Mouse (Mus musculus) adrenal gland, postnatal 14 days (tissue): ENCODE results near the gene Cbl. TPM values are rescaled to one million over a fixed set of nuclear protein-coding genes. Genes with fewer than 3 reads are reported as not detected.

Experiments used
- DNase-seq: peaks from one replicate; pipeline ENCODE4 v3.0.0; 2021; ENCODE audit warnings: mixed read lengths
- long read RNA-seq, 2 experiments: library from polyadenylated mRNA; stranded (forward); transcript quantifications; one replicate each; pipeline ENCODE4 v2.0.0; 2021
- total RNA-seq: library from RNA; stranded (reverse); gene quantifications from 2 replicates; pipeline ENCODE4 v1.2.3, GENCODE M21; 2021

The Cbl gene
- 33.1 and 34.4 TPM in 2 replicates for total RNA-seq
- long read RNA-seq, experiment 1, full-length matches to known transcripts = 1 of 6 reads
- long read RNA-seq, experiment 1, partial matches to known transcripts = 3 of 6 reads
- long read RNA-seq, experiment 1, other reads (novel, unspliced or antisense) = 2 of 6 reads
- long read RNA-seq, experiment 2, full-length matches to known transcripts = 1 of 2 reads
- long read RNA-seq, experiment 2, partial matches to known transcripts = 1 of 2 reads
- long read RNA-seq, experiment 2, other reads (novel, unspliced or antisense) = 0 of 2 reads

DNA sequence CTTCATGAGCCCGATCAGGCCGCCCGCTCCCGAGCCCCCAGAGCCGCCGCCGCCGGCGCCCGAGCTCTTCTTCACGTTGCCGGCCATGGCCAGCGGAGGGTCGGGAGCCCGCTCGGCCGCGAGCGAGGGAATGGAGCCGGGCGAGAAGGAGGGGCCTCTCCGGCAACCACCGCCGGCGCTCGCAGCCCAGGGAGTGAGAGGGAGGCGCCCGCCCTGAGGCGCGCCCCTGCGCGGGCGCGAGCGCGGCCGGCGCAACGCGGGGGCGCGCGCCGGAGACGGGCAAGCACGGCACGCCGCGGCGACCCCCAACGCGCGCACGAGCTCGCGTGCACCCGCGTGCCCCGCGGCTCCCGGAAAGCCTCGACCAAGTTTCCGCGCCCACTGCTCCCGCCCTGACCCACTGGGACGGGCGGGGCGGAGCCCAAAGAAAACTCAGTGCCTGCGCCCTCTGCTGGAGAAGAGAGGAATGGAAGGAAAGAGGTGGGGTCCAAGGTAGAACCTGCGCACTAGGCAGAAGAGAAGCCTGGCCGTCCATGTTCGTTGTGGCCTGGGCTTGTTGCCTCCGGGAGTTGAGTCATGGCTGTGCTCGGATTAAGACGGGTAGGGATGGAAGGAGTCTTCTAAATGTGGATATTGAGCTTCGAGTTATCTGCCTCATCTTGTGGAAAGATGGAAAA, at the start of gene Cbl:
Cbl (minus strand) TSS at position 248 of the 677 bp plus-strand sequence.
- peak; percentile 99 for DNase-seq

DNA sequence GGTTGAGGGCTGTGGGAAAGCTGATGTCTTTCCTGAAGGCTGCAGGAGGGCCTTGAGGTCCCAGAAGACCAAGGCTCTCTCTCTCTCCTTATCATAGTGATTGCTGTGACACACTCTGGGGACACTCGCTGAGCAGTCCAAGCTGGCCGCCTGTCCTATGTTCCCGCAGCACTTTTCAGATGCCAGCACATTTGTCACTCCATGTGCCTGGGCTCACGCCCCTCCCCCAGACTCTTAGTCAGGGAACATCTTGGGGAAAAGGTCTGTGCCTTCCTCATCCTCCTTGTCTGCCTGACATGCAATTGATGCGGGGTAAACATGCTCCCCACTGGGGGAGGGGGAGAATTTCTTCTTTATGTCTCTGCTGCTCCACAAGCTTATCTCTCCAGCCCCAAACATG, 49.3 kb upstream of the Cbl start:
- peak; percentile 78 for DNase-seq

DNA sequence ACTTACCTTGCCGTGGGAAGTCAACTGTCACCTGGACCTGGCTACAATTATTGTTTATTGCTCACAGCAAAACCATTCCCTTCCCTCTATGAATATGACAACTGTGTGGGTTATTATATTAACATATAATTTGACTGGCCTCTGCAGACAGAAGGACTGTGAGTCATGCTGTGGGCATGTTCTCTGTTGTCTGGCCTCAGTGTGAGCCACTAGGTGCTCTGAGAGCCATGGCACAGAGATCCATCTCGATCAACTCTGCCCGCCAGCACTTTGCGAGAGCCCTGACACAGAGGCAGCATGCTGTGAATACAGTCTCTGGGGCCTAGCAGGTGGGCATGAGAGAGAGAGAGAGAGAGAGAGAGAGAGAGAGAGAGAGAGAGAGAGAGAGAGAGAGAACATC, 36.1 kb upstream of the Cbl start:
- DNase-seq = peak; percentile 49

GRCm38 (mm10) chr9:44269077-44269476, 35.2 kb upstream of the Cbl start:
- DNase-seq = peak; percentile 36

- no peak for DNase-seq
These were observed 34.6 kb upstream of the Cbl start, which contains the start of gene Nlrx1 for GRCm38 (mm10) chr9:44268432-44268831. Nlrx1 (minus strand) TSS chr9:44268599.

GRCm38 (mm10) chr9:44268027-44268360, 34.1 kb upstream of the Cbl start:
- DNase-seq = peak; percentile 96

DNA sequence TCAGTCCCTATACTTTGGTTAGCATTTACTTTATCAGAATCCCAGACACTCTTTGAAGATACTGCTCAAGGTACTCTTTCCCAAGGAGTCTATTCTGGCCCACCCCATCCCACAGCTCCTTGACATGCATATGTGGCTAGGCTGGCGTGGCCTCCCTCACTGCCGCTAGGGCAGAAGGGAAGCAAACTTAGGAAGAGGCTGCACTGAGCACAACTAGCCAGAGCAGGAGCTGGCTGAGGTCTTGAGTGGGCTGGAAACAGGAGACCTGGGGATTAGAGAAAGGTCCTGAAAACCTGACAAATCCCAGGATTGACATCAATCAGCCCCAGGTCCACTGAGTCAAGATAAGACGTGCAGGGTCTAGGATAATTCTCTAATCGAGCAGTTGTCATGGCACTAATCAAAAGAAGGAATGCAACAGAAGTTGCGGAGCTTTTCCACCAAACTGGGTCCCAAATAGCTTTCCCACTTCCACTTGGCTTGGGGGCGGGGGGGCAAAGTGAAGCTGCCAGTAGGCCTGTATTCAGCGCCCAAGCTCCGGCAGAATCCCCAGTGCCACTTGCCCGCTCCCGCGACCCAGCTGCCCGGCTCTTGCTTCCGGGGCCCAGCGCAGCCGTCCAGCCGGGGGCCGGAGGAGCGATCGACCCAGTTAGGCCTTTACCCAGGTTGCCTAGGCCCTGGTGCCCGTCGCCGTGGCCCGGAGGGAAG, 33.6 kb upstream of the Cbl start:
- peak; percentile 53 for DNase-seq

- DNase-seq = no peak
These were observed 32.8 kb upstream of the Cbl start for GRCm38 (mm10) chr9:44266478-44267226.

- DNase-seq = peak; percentile 41
These were observed 27.5 kb upstream of the Cbl start for GRCm38 (mm10) chr9:44261388-44261787.

GRCm38 (mm10) chr9:44259014-44259413, 25.2 kb upstream of the Cbl start:
- no peak for DNase-seq

DNA sequence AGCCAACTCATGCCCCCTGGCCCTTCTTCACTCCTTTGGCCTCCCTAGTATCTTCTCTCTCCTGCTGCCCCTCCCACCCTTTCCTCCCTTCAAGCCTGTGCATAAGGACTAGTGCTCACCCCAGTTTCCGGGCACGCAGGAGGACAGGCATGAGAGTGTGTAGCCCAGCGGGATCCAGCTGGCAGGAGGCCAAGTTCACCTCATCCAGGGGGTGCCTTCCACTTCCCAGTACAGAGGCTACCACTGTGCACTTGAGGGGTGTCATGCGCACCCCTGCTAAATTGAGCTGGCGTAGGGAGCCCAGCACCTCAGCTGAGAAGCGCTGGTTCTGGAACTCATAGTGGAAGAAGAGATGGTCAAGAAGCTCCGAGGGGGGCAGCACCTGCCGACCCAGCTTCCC, 22.4 kb upstream of the Cbl start:
- no peak for DNase-seq

DNA sequence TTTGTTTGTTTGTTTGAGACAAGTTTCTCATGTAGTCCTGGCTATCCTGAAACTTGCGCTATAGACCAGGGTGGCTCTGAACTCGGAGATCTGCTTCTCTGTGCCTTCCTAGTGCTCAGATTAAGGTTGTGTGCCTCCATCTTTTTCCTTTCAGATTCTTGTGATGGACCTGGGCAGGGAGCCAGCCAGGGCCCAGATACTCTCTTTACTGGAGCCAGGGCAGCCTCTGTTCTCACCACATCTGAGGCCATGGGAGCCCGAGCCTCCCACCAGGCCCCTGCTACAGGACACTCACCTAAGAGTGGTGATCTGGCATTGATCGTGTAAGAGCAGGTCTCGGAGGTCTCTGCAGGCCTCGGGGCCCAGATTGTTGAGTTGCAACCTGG, 21.3 kb upstream of the Cbl start:
- DNase-seq = no peak

GRCm38 (mm10) chr9:44254508-44255135, 20.8 kb upstream of the Cbl start:
- no peak for DNase-seq

DNA sequence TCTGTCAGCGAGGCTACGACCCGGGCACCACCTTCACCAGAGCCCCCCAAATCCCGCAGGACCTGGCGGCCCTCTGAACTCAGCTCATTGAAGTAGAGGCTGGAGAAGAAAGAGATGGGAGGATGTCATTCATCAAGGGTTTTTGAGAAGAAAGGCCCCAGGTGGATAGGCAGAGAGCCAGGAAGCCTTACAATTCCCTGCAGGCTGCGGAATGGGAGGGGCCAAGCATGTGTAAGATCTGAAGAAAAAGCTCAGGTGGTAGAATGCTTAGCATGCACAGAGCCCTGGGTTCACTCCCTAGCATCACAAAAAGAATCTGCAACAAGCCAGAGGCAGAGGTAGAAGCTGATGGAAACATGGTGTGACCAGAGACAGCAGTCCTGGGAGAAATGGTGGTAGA, 19.6 kb upstream of the Cbl start:
- DNase-seq = no peak

DNA sequence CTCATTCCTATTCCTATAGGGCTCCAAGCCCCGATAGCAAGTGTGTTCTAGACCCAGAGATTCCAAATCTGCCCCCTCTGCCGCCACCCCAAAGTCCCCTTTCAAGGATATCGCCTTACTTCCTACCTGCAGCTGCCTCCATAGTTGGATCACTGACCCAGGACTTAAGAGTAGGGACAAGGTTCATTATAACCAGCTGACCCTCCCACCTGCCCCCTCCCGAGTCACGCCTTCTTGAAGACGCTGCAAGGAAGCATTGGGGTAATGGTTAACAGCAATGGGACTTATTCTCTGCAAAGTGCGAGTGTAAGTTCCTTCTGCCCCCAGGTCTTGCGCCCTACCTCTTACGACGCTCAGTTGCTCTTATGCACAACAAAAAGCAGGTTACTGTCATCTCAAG, 17.5 kb upstream of the Cbl start, which contains the start of gene Pdzd3:
Pdzd3 (minus strand) TSS at position 158 of the 400 bp plus-strand sequence.
- DNase-seq = no peak

GRCm38 (mm10) chr9:44250445-44250844, 16.6 kb upstream of the Cbl start:
- DNase-seq = no peak

GRCm38 (mm10) chr9:44249181-44250146, 15.6 kb upstream of the Cbl start:
- DNase-seq = peak; percentile 87

DNA sequence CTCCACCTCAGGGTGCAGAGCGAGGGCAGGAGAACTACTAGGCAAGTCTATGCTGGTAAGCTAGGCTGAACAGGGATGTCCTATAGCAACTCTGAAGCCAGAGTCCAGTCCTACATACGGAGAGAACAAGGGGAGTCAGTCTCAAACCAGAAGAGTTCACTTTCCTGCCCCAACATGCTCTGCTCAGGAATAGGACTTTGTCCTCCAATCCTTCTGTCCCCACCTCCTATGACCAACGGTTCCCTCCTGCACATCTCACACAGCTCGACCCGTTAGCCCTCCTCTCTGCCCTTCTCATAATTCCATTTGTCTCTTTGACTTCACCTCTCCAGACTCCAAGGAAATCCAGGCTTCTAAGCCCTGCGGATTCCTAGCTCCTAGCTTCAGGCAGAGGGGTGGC, 14.1 kb upstream of the Cbl start:
- no peak for DNase-seq

GRCm38 (mm10) chr9:44243621-44244020, 9.8 kb upstream of the Cbl start:
- DNase-seq = no peak

- DNase-seq = no peak
These were observed 7.6 kb upstream of the Cbl start for GRCm38 (mm10) chr9:44241418-44241817.

DNA sequence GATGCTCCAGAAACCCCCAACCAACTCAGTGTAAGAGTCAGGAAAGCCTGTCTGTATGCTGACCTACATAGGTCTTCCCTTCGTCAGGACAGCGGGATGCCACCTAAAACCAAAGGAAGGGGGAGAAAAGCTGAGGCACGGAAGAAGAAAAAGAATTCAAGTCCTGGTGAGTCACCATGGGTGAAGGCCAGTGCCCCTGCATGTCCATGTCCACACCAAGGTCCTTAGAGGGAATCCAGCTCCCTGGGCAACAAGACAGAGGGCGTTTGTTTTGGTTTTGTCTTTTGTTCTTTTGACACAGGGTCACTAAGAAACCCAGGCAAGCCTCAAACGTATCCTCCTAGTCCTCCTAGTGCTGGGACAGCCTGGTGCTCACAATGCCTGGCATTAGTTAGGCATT, 7.1 kb upstream of the Cbl start:
- peak; percentile 77 for DNase-seq
